ENCODE assay signal across 21 mouse cellular contexts in genomic region chr3:3032793-3033192, GRCm38 (mm10).
"Had no signal": no experiment of that assay in that cellular context is flagged by ENCODE, and none has a peak within 500 bp of the region (broad histone marks: within the 10 kb centered on the region; RNA-seq: fewer than 3 reads in every experiment).

No protein-coding gene starts in this region.

- H3K4me1 ChIP-seq: kidney, embryonic 15.5 days; liver, embryonic 13.5 days; midbrain, embryonic 12.5 days; midbrain, embryonic 15.5 days; neural tube, embryonic 13.5 days; stomach, embryonic 15.5 days had no signal

- H3K27ac ChIP-seq: kidney, embryonic 15.5 days; left cerebral cortex, adult 2 months; liver, embryonic 13.5 days; macrophage; midbrain, embryonic 12.5 days; midbrain, embryonic 15.5 days; neural tube, embryonic 13.5 days; stomach, embryonic 15.5 days had no signal

- H3K4me3 ChIP-seq: kidney, embryonic 15.5 days; left cerebral cortex, adult 2 months; liver, embryonic 13.5 days; midbrain, embryonic 12.5 days; midbrain, embryonic 15.5 days; myocyte; neural tube, embryonic 13.5 days; stomach, embryonic 15.5 days had no signal

- DNase-seq: kidney, adult 11 months; kidney, adult 8-10 months; kidney, postnatal 10 days; kidney, postnatal 36 days; layer of hippocampus, postnatal 36 days; liver, embryonic 13.5 days; lung, embryonic 14.5 days; retina, postnatal 1 day; right cerebral cortex, postnatal 25 days; spleen, adult 18-20 months; thymus, adult 18-20 months; thymus, postnatal 36 days had no signal

- H3K36me3 ChIP-seq: kidney, embryonic 15.5 days; liver, embryonic 13.5 days; midbrain, embryonic 12.5 days; midbrain, embryonic 15.5 days; neural tube, embryonic 13.5 days; stomach, embryonic 15.5 days had no signal

- H3K9ac ChIP-seq: kidney, embryonic 15.5 days; liver, embryonic 13.5 days; lung, embryonic 14.5 days; midbrain, embryonic 12.5 days; midbrain, embryonic 15.5 days; neural tube, embryonic 13.5 days; stomach, embryonic 15.5 days had no signal

- ATAC-seq: lung, postnatal 0 days; midbrain, embryonic 15.5 days had no signal

- H3K4me2 ChIP-seq: kidney, embryonic 15.5 days; liver, embryonic 13.5 days; lung, embryonic 14.5 days; midbrain, embryonic 12.5 days; midbrain, embryonic 15.5 days; neural tube, embryonic 13.5 days; stomach, embryonic 15.5 days had no signal

- H3K27me3 ChIP-seq: kidney, embryonic 15.5 days; liver, embryonic 13.5 days; midbrain, embryonic 12.5 days; midbrain, embryonic 15.5 days; neural tube, embryonic 13.5 days; stomach, embryonic 15.5 days had no signal
